Mouse (Mus musculus) mouse embryonic stem cell (cell line): ENCODE data around the gene Pms2.

Experiments
- in situ Hi-C, 2 experiments: fragments of 300-500 bp; cut with MboI; formaldehyde crosslinking; loops; 1 replicate in 1 of 2; 3 replicates in 1 of 2; pipeline ENCODE4 v1.14.3; 2019 to 2020; ENCODE audit warnings: low sequenced_read_pairs in 2 of 2, low pct_unique_long_range_greater_than_20kb in 1 of 2, mixed read lengths in 1 of 2; ENCODE audit not compliant: unreplicated experiment in 1 of 2

The Pms2 gene

DNA sequence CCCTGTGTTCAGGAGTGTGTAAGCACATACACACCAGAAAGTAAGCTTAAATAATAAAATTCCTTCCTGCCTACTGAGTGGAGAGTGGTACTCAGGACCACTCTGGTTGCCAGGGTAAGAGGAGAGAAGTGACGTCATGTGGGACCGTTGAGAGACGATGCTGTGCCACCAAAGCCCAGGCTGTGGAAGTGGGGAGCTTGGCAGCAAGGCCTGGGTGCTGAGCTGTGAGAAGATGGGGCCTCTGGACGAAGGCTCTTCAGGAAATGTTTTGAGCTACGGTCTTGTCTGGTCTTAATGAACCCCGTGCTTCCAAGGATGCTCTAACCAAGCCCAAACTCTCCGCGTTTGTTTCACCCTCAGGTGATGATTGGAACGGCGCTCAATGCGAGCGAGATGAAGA, 20.9 kb downstream of the Pms2 start:
- in situ Hi-C loops: no loop called here

GRCm38 (mm10) chr5:143931863-143932580, 22.3 kb downstream of the Pms2 start:
- in situ Hi-C loops: no loop called here

GRCm38 (mm10) chr5:143932831-143933230, 23.1 kb downstream of the Pms2 start, which contains the start of gene Rsph10b:
Rsph10b (plus strand) TSS chr5:143933035.
- in situ Hi-C loops: no loop called here

DNA sequence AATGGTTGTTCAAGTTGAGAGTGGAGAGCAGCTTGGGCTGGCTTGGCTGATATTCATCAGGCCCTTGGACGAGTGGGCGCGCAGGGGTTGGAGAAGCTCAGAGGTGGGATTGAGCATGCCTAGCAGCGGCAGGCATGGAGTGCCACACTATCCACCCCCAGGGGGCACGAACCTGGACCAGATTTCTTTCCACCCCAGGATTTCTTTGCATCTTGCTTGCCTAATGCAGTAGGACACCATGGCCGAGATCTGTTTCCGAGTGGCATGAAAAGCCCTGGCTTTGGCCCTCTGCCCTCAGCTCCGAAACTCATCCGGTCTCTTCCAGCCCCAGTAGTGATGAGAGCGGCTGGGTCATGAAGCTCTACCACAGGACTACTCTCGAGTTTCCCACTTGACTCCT, 23.6 kb downstream of the Pms2 start:
- in situ Hi-C loops: no loop called here

DNA sequence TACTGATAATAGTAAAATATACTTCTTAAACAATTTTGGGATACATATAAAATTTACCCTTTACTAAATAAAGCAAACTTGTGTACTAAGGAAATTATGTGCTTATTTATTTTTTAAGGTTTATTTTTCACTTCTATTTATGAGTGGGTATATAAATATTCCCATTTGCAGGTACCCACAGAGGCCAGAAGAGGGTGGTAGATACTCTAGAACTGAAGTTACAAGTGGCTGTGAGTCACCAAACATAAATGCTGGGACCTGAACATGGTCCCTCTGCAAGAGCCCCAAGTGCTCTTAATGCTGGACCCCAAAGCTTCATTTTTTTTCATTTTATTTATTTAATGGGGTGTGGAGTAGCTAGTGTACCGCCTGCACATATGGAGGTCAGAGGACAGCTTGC, 24.1 kb downstream of the Pms2 start:
- in situ Hi-C loops: no loop called here

GRCm38 (mm10) chr5:143936156-143936555, 26.4 kb downstream of the Pms2 start:
- in situ Hi-C loops: no loop called here

GRCm38 (mm10) chr5:143941588-143941987, 31.8 kb downstream of the Pms2 start:
- in situ Hi-C loops: no loop called here

DNA sequence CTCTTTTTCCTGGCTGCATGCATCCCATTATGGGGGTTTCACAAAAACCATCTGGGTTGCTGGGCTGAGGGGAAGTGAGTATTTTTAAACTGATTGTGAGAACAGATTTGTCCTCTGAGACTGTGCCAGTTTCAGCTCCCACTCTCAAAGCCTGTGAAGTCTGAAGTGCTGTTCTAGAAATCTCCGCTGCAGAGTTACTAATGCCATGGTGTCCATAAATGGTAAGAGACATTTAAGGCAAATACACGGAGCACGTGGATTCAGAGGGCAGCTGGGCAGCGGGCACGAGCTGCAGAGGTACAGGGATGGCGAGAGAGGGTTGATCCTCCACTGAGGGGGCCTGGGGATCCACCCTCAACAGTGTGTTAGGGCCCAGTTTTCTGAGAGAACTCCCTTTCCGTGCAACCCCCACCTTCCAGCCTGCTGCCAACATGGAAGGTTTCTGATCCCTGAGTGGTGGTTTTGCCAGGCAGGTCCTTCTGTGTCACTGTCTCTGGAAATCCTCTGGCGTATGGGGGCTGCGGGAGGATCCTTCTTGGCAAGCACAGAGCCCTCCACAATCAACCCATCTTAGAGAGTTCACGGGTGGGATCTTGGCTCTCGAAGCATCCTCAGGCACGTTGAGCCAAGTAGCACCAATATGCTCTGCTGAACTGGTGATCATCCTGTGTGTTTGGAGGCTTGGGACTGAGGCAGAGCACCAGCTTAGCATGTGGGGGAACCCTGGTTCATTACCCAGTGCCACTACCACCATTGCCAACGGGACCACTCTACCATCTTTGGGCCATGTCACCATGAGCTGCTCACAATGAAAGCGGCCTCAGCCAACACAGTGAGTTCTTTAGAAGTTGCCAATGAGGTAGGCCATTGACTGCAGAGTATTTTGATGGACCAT, 33.7 kb downstream of the Pms2 start:
- in situ Hi-C loops: no loop called here

DNA sequence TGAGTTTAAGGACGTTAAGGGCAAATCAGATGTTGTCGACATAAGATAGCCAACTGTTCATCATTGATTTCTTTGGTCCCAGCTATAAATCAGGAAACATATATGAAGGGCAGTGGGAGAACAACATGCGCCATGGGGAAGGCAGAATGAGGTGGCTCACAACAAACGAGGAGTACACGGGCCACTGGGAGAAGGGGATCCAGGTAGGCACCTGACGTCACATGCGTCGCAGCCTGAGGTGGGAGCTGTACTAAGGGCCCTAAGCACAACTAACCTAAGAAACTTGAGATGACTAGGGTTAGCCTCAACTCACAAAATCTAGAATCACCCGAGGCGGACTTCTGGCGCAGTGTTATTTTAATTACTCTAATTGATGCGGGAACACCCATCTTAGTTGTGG, 38.6 kb downstream of the Pms2 start:
- in situ Hi-C loops: no loop called here

- in situ Hi-C loops: no loop called here
These were observed 40.3 kb downstream of the Pms2 start for GRCm38 (mm10) chr5:143950016-143950415.

- in situ Hi-C loops: no loop called here
These were observed 47.3 kb downstream of the Pms2 start for GRCm38 (mm10) chr5:143957101-143957500.

- in situ Hi-C loops: no loop called here
These were observed 49.8 kb downstream of the Pms2 start for GRCm38 (mm10) chr5:143959551-143959950.

DNA sequence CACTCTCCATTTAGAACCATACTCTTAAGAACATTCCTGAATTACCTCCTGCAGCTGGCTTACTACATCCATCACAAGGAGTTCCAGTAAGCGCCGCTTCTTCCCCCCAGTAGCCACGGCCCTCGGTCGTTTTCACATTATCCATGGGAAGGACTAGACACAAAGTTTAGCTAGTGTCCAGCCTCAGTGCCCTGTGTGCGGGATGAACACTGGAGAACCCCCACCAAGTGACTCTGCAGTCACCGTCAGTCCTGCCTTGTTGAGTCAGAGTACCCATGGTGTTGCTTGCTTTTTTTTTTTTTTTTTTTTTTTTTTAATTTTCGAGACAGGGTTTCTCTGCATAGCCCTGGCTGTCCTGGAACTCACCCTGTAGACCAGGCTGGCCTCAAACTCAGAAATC, 51.4 kb downstream of the Pms2 start:
- in situ Hi-C loops: no loop called here

DNA sequence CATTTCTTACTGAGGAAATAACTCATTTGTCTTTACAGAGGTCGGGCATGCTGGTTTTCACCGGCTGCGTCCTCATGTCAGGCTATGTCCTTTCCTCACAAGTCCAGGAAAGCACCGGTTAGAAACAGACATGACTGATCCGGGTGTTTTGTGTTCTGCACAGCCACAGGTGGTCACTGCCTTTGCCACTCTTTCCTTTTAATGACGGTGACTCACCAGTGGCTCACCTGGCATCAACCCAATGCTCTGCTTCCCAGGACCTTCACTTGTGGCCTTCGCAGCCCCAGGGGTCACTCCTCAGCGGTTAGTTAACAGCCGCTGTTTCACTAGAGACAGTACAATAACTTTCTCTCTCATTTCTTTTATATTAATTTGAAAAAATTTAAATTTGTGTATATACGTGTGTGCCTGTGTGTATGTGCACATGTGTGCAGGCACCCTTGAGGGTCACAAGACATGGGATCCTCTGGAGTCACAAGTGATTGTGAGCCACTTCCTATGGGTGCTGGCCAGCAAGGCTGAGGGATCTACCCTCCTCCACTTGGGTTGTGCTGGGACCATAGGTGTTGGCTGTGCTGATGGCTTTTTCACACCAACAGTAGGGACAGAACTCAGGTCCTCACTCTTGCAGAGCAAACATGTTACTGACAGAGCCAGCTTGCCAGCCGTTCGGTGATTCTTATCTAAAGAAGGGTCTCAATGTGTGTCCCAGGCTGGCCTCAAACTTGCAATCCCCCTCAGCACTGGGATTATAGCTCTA, 56.0 kb downstream of the Pms2 start:
- in situ Hi-C loops: no loop called here

DNA sequence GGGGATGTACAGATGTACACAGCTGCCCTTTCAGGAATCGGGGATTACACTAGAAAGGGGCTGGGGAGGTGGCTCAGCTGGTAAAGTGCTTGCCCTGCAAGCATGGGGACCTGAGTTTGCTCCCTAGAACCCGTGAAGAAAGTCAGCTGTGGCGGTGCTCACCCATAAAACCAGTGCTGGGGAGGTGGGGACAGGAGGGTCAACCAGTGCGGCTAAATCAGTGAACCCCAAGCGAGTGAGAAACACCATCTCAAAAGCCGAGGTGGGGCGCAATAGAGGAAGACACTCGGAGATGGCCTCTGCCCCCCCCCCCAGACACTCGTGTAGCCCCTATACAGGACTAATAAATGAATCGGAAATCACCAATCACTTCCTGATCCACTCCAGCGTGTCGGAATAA, 56.9 kb downstream of the Pms2 start:
- in situ Hi-C loops: no loop called here

GRCm38 (mm10) chr5:143972628-143973027, 62.9 kb downstream of the Pms2 start:
- in situ Hi-C loops: no loop called here

DNA sequence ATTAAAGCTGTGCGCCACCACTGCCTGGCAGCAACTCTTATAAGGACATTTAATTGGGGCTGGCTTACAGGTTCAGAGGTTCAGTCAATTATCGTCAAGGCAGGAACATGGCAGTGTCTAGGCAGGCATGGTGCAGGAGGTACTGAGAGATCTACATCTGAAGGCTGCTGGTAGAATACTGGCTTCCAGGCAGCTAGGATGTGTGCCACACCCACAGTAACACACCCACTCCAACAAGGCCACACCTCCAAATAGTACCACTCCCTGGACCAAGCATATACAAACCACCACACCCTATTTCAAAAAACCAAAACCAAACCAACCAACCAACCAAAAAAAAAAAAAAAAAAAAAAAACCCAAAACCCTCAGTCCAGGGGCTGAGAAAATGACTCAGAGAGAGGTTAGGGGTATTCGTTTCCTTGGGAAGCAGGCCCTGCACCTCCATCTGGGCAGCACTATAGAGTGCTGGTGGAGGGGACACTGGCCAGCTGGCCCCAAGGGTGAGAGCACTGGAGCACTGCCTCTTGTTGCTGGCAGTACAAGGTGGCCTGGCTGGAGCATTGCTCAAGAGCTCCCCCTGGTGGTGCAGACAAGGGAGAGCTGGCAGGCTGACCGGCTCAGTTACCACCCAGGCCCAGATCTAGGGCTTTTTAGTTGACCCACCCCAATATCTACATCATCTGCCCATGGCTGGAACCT, 65.3 kb downstream of the Pms2 start:
- in situ Hi-C loops: no loop called here

- in situ Hi-C loops: no loop called here
These were observed 65.8 kb downstream of the Pms2 start for GRCm38 (mm10) chr5:143975631-143975933.

DNA sequence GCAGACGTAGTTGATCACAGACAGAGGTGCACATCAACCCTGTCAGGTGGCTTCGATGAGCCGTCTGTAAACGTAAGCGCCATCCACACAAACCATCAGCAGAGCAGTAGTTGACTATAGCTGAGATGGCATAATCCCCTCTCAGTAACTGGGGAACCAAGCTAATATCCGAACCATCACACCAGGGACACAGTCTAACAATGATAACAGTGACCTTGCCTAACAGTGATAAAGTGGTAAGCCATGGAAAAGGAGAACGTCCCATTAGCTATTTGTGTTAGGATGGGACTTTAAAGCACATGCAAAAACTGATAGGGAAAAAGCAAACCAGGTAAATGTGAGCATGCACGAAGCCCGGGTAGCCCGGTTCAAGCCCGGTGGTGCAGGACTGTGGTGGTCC, 66.5 kb downstream of the Pms2 start:
- in situ Hi-C loops: no loop called here
